Mouse (Mus musculus) spleen, adult 10 weeks (tissue): ENCODE data around the gene Zfp90. TPM values are rescaled to one million over a fixed set of nuclear protein-coding genes. Genes with fewer than 3 reads are reported as not detected.

Source experiments
- polyA plus RNA-seq: library from polyadenylated mRNA; stranded (reverse); fragments of 350-450 nt; fragmentation: Illumina TruSeq; extraction: RNeasy Lipid Tissue Mini Kit (QIAGEN cat#74804); gene quantifications from one replicate; pipeline ENCODE4 v1.2.3, GENCODE M21; 2015; ENCODE audit warnings: low replicate concordance; ENCODE audit not compliant: insufficient read depth

The Zfp90 gene
- 23.4 TPM for polyA plus RNA-seq

GRCm38 (mm10) chr8:106415182-106415971, at the start of gene Zfp90:
Zfp90 (plus strand) TSS chr8:106415327.

Other genes with a start within 250 kb of the Zfp90 start
- gene Slc7a6, start 246.5 kb upstream of the Zfp90 start, polyA plus RNA-seq, result 27.4 TPM
- gene Slc7a6os, start 204.4 kb upstream of the Zfp90 start, polyA plus RNA-seq, result 79.5 TPM
- 20.2 TPM for gene Prmt7, start 204.4 kb upstream of the Zfp90 start, polyA plus RNA-seq
- gene Smpd3, start 77.3 kb upstream of the Zfp90 start, polyA plus RNA-seq, result 0.50 TPM
- gene 6030452D12Rik, start 85.2 kb downstream of the Zfp90 start, polyA plus RNA-seq, result not detected
- gene Cdh3, start 95.6 kb downstream of the Zfp90 start, polyA plus RNA-seq, result 0.97 TPM
- gene Gm10073, start 158.1 kb downstream of the Zfp90 start, polyA plus RNA-seq, result 4.0 TPM
- gene Cdh1, start 188.0 kb downstream of the Zfp90 start, polyA plus RNA-seq, result 1.5 TPM